Mouse (Mus musculus) c-Kit-positive CD71-positive TER-119-negative erythroid progenitor cells, embryonic 14.5 days (primary cell): ENCODE data around the gene Hpse2.
"Not testable (repeated sequence)": the region's sequence is repeated elsewhere in the genome, so short reads cannot be mapped to it uniquely, and the experiment has no call there.

ENCODE experiments used
- DNase-seq: peaks from one replicate; pipeline ENCODE4 v3.0.0-alpha.2; 2013; ENCODE audit warnings: low read depth

Hpse2 gene

DNA sequence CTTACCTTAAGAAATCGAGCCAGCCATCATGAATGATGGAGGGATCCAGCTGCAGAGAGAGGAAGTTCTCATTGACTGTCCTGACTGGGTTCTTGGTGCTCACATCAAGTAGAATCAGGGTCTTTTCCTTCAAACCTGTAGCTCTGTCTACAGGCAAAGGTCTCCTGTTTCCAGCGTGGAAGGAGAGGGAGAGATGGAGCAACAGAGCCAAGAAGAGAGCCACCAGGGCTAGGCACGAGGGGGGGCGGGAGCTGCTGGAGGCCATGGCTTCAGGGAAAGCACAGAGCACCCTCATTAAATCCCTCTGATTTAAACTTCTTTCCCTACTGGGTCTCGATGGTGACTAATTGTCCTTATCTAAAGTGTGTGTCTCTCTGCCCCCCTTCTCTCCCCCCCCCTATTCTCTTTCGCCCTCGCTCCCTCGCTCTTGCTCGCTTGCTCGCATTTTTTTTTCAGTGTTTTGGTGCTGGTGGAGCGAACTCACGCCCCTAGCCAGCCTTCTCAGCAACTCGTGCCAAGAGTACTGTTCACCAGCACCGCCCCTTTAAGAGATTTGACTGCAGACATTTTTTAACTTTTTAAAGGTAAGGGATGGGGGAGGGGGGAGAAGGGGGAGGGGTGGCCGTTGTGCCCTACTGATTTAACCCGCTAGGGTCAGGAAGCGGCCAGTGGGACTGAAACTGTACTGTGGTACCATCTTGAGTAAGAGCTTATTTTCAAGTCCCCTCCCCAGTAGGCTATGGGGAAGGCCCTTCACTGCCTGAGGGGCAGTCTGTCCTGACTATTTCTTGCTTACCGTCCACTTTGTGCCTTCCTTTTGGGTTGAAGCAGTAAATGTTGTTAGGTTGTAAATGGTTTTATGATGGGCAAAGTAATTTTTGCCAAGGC, at the start of gene Hpse2:
Gene Hpse2, minus strand, starts transcription at position 339 of the 888 bp plus-strand sequence.
- DNase-seq, result no peak

DNA sequence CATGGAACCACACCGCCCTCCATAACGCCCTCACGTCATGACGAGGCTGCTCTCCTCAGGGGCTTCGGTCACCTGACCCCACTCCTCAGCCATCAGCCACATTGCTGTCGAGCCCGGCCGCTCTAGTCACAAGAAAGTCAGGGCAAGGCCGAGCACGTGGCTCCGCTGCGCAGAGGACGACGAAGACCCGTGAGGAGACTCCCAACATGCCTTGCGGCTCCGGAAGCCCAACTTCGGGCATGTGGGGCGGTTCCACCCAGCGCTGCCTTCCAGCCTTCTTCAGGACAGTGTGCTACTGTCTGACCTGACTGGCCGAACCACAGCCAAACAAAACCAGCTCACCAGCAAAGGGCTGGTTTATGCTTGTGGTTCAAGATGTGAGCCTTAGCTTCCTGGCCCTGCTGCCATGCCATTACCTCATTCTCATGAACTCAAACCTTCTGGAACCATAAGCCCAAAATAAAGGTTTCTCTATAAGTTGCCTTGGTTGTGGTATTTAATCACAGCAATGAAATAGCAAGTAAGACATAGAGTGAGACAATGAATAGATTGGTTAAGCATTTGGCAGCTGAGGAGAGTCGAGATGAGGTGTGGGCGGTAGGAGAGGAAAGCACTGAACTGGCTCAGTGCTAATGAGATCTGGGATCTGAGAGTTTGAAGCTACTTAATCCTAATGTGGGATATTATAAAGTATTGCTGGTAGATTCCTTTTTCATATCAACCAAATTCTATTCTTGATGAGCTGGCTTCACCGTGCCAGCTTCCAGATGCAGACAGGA, 39.5 kb upstream of the Hpse2 start:
- no peak for DNase-seq

DNA sequence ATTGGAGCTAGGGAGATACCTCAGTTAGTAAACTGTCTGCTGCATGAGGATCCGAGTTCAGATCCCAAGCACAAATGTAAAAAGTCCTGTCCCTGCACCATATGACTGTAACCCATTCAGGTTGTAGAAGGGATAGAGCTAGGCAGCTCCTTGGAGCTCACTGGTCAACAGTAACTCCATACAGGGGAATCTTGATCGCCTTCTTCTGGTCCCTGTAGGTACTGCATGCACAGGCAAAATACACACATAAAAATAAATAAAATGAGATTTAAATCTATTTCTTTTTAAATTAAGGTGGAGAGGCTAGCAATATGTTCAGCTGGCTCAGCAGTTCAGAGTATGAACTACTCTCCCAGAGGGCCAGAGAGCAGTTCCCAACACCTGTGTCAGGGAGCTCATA, 35.9 kb upstream of the Hpse2 start:
- DNase-seq, result no peak

DNA sequence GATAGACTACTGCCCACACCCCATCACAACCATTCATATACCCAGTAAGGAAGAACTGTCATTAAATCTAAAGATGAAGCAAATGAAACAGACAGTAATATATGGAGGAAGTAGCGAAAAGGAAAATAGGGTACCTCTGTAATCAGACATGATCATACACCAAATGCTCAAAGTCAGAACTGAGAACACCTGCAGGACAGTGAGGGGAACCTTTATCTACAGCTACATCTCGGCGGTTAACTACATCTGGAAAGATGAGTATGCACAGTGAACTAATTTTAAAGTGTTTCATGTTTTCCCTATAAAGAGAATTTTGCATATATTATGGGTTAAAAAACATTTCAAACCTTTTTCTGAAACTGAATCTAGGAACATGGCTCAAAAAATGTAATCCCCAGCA, 32.4 kb upstream of the Hpse2 start:
- no peak for DNase-seq

DNA sequence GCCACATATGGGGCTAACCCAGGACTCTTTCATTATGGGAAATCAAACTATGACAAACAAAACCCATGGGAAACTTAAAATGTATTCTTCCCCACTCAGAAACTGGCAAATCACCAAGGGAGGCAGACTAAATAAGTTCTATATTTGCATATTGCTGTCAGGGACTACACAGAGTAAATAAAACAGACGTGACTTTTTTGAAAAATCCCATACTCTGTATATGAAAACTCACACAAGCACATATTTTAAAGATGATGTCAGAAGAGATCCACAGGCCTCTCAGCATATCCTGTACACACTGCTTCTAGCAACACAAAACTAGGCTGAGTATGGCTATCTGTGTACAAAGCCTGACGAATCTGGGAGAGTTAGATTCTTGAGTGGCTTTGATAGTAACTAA, 27.4 kb upstream of the Hpse2 start:
- no peak for DNase-seq

DNA sequence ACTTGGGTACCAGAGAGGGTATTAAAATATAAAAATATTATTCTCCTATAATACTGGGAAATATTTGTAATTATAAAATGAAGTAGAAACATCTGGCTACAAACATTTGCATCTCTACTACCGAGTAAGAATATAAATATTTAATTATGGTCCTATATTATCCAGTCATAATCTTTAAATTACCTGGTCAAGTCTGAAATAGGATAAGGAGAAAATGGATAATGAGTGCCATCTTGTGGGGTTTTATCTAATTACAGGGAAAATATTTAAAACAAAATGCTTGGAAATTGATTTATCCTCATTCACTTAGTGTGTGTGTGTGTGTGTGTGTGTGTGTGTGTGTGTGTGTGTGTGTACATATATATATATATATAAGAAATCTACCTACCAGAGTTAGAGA, 19.0 kb upstream of the Hpse2 start:
- DNase-seq, result no peak

DNA sequence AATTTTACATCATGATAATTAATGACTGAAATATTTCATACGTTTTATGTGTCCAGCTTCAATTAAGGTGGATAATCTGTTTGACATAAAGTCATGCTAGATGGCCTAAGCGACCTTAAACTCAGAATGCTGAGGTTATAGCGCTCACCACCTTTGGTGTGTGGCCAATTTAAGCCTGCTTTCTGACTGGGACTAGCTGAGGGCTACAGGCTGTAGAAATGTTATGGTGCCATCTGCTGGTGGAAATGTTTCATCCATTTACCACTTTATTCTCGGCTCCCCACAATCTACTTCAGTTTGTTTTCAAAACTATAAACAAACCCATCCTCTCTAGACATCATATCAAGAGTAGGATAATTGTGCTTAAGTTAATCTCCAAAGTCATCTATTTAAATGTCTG, 8.2 kb upstream of the Hpse2 start:
- DNase-seq, result peak; percentile 13

DNA sequence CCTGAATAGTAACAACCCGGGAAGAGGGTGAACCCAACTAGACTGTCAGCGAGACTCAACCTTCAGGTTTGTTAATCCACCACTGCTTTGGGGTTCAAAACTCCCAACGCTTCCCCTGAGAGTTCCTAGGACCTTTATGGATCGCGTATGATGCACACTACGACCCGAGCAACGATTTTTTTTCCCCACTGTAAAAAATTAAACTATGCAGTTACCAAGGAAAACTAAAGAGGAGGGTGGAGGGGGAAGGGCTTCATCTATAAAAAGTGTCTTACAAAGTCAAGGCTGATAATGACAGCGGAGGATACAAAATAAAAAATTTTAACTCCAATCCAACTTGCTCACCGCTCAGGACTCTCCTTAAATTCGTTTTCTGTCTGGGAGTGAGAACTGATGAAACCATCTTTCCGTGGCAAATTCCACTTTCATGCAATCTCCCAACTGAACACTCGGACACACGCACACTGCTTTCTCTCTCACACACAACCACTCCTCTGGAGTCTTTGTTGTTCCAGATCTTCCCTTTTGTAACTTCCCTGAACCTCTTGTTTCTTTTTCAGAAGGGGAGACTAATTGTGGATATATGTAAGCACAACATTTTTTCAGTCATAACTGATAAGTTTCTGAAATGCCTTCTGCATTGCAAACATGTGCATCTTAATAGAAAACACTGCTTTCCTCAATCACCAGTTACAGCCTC, 934 bp downstream of the Hpse2 start:
- no peak for DNase-seq

DNA sequence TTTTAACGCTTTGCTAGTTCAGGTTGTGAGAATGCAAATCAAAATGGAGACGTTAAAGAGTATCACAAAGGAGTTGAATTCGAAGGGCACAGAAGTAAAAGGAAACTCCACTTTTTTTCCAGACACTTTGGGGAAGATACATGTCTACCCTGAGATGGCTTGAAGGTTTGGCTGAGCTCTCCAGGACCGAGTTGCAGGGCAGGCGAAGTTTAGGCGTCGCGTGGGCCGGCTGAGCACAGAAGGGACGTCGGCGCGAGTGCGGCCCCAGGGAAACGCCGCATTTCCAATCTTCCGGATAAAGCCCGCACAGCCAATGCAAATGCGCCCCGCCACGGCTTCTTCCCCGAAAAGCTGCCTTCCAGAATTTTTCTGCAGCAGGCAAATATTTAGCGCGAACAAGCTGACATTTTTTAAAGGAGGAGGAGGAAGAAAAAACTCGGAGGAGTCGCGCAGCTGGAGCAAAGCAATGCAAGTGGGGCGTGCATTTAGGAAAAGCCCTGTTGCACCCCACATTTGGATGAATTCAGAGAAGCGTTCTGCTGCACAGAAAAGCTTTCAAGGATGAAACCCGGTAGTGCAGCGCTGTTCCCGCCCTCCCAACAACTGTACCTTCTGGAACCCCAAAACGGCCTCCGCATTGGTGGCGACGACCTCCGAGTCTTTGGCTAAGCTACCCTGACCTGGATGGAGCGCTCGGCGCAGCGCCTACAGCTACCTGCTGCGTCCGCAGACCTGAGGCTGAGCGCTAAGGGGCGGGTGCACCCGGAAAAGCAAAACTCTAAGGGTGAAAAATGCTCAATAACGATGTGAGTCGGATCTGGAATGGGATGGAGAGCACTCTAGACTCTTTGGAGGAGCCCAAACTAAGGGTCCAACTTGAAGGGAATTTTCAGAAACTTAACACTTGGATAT, 1.9 kb downstream of the Hpse2 start:
- no peak for DNase-seq

DNA sequence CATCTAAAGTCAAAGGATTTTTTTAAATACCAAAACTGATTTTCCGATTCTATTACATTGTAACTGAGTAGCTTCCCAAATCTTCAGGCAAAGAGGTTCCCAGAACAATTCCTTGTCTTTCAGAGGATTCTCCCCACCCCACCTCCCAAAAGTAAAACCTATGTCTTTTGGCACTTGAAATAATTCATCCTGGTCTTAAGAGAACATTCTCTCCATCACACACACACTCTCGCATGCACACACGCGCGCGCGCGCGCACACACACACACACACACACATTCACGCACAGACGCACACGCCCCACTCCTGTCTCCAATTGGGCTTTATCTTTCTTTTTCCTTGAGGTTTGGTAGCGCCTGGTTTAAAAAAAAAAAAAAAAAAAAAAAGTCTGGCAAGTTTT, 2.7 kb downstream of the Hpse2 start:
- DNase-seq, result no peak

DNA sequence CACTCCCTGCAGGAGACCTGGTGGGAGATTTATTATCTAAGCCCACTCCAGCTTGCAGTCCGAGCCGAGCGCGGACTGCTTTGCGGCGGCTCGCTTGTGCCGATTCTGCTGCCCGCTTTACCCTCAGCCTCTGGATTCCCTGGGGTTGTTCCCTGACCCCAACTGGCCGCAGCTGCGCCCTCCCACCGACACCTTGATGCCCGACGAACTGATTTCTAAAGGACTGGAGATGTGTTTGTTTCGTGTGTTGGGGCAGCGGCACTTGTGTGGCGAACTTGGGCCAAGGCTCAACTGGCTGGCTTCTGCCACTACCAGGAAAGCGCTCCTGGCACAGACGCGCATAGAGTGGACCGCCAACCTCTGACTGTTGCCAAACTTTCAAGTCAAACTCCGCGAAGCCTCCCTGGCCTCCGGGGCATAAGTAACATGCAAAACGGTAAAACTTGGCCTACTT, 3.1 kb downstream of the Hpse2 start:
- no peak for DNase-seq

DNA sequence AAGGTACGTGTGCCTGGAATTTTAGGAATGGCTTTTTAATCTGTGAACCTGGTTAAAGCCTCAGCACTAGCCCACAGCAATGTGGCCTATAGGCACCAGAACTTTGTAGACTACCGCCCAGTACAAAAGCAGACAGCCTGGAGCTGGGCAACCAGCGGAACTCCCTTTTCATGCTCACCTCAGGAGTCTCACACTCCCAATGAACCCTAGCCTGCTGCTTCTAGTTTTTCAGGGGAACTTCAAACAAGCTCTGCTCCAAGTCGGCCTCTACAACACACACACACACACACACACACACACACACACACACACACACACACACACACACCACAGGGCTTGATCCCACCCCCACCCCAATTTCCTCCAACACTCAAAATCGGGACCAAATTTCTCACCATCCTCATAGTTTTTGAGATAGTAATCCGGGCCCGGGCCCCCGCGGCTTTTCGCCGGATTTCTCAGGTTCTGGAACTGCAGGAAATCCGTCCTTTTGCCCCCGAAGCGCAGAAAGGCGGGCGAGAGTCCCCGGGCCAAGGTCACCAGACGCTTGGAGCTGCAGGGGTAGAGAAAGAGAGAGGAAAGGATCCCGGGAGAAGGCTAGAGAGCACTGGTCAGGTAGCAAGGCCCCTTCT, 3.7 kb downstream of the Hpse2 start:
- no peak for DNase-seq

DNA sequence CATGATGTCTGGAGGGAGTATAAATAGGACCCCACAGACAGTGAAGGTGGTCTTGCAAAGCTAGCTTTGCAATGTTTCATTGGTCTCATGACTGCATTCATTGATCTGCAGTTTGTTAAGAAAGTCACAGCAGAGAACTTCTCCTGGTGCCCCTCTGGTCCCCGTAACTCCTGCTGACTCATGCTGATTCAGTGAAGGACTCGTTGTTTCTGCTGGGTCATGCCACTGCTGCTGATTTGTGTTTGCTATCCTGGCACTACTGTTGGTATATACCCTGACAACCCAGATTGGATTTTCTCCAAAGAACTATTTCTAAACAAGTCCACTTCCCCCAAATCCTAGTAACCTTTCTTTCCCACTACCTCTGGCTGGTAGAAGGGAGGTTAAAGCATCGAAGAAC, 29.3 kb downstream of the Hpse2 start:
- DNase-seq, result no peak

DNA sequence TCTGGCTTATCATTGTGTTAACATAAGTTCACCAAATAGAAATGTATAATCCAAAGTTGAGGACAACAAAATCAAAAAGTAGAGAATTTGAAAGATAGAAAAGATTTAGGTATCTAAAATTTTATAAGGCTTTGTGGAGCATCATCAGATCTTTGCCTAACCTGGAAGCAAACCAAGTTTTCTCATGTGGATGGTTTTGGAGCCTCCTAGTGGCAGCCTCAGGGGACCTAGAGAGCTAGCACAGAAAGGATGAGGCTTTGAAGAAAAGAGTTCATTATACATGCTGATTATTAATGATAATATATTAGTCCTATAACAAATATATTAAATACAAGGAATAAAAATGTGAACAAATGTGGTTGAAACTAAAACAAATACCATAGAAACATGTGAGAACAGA, 77.0 kb downstream of the Hpse2 start:
- DNase-seq, result no peak

DNA sequence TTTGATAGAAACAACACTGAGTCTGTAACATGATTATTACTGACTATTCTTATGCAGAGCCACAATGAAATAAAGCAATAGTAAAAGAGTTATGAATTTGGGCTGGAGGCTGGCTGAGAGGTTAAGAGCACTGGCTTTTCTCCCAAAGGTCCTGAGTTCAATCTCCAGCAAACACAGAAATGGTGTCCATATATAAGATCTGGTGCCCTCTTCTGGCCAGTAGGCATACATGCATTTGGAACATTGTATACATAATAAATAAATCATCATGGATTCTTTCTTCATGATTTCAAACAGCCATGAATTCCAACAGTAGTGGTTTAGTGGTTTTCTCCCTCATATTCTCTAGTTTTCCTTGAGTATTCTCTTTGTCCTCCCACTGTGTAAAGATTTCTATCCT, 81.4 kb downstream of the Hpse2 start:
- DNase-seq, result no peak

DNA sequence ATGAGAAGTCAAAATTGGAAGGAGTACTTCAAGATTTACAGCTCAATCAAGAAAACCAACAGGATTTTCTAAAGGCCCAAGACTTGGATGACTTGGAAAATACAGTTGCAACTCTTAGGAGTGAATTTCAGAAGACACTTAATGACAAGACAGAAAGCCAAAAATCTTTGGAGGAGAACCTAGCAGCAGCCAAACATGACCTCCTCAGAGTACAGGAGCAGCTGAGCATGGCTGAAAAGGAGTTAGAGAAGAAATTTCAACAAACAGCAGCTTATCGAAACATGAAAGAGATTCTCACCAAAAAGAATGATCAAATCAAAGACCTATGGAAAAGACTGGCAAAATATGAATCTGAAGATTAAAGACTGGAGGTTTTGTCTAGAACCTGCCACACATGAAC, 106.8 kb downstream of the Hpse2 start:
- not testable (repeated sequence) for DNase-seq

DNA sequence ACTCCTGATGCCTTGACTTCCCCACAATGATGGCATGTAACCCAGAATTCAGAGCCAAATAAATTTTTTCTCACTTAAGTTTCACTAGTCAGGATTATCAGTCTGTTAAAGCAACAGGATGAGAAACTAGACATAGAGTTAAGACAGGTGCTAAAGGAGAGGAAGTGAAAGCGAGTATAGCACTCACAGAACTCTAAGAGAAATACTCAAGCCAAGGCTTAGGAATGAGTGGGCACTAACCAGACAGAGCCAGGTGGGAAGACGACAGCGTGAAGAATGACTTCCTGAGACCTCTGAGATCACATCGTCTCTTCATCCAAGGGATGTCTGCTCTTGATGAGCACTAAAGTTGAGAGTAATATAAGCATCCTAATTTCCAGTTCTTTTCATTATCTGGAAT, 144.2 kb downstream of the Hpse2 start:
- no peak for DNase-seq

DNA sequence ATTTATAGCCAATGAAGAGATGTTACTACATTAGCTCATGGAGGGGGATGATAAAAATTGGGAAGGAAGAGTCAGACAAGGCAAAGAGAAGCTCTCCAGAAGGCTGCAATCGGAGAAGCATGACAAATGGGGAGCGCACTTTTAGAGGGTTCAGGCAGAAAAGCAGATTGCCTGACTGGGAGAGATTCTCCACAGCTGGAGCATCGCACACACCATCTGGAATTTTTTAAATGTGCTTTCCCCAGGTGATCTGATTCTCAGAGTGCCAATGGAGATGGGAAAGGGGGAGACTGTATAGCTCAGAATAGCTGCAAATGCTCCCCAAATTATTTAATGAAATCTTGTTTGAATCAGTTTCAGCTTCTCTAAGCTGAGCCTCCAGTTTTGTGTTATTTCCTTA, 156.4 kb downstream of the Hpse2 start:
- DNase-seq, result no peak

DNA sequence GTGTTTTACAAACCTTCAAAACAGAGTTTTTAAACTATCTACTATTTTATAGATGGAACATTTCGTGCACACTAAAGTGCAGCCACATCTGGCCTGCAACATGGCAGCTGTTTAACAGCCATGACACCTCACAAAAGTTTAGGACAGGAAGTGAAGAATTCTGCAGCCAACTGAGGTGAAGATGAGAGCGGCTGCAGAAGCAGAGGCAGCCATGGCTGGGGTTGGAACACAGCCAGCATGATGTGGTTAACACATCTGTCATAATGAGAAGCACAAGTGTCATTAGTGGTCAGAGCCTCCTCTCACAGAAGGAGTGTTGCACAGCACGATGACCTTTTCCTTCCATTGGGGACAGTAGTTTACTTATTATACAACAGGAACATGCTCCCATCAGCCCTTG, 194.6 kb downstream of the Hpse2 start:
- no peak for DNase-seq

DNA sequence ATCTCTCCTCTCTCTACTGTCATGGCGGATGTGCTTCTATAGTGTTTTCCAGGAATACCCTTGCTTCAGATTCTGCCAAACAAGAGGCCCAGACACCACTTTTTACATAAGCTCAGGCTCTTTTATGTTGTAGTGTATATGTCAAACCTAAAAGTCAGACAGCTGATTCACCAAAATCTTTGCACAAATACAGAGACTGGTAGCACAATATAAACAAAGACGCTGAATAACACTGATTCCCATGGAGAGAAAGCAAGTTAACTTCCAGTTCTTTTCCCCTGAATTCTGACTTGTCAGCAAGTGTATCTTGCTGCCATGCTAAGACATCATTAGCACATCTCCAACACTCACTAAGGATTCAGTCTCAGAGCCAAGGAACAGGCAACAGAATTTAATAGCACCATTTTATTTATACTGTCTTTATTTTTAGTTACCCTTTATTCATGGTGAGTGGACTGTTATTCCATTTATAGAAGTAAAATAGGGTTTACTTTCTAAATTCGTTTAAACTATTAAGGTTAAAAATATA, 212.7 kb downstream of the Hpse2 start:
- no peak for DNase-seq

DNA sequence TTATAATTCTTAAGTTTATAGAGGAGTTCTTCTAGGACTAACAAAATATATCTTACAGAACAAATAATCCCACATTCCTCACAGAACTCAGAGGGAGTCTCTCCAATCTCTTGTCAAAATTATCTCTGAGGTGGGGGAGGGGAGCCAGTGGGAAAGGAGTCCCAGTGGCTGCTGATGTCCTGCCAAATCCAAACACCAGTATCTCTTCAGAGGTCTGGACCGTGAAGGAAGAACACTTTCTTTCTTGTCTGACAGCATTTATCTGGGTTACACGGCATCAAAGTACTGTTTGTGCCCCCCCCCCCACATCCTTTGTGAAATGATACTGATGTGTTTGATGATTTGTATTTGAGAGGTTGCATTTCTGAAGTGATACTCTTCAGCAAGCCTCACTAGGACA, 213.3 kb downstream of the Hpse2 start:
- DNase-seq, result no peak
